Mouse (Mus musculus): Measurements from ENCODE around the gene Sh3tc1. TPM values are rescaled to one million over a fixed set of nuclear protein-coding genes. Genes with fewer than 3 reads are reported as not detected.
A peak's percentile ranks its signal among the peaks of the same experiment; 100 is the strongest.

The Sh3tc1 gene
- total RNA-seq, 2 experiments from 2014 or later = 1.6 to 2.7 TPM

DNA sequence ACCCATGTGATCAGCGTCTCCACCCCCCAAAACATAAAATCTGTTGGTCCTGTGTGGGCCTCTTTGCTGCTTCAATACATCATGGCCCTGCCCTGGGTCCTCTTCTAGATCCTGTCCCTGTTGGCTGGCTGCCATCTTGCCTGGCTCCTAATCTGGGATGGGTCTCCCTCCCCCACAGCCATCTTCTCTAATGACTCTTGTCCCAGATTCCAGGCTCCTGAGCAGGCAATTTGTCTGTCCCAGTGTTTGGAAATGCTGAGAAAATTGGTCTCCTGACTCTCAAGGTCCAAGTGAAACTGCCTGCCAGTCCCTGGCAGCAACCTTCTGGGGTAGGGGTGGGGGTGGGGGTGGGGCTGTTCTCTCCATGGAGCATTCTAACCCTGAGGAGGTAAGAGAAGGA, 19.9 kb downstream of the Sh3tc1 start:
- no peak for DNase-seq

DNA sequence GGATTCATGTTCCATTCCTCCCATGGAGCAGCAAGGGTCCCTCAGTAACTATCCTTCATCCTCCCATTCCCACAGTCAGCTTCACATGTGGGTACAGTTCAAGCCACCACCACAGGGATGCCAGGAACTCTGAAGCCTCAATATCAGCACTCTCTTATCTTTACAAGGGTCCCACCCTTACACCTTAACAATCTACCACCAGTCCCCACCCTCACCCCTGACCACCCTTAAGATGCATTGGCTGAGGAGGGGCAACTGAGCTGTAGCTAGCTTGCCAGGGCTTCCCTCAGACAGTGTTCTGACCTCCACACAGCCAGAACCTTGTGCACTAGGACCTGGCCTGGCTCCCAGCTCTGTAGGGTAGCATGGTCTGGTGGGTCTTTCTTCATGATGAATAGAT, 20.4 kb downstream of the Sh3tc1 start:
- DNase-seq = no peak

DNA sequence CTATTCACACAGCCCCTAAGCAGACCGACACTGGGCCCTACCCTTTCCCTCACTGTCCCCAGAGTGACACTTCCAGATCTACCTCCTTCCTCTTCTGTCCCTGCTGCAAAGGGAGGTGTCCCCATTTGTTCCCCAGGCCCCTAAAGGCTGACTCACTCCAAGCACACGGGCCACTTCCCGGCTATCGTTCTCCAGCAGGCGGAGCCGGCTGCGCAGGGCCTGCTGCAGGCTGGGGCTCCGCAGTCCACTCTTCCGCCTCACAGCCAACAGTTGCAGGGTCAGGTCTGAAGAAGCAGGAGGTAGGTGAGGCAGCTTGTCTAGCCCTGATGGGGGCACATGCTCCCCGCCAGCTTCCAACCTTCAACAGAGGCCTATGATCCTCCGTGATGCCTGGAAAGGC, 21.0 kb downstream of the Sh3tc1 start:
- no peak for DNase-seq

DNA sequence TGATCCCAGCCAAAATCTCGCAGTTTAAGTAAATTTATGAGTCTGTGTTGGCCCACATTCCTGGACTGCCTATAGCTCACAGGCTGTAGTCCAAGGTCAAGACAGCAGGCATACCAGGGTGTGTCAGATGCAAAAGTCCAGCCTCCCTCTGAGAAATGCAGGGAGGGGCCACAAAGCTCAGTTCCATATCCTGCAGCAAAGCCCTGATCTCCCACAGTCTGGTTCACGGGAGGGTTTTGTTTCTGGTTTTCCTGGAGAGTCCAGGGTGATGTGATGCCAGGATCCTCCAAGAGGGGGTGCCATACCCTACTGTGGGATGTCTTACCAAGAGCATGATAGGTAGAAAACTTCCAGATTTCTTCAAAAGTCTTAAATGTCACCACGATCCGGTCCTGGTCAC, 21.8 kb downstream of the Sh3tc1 start:
- DNase-seq = peak; percentile 27

DNA sequence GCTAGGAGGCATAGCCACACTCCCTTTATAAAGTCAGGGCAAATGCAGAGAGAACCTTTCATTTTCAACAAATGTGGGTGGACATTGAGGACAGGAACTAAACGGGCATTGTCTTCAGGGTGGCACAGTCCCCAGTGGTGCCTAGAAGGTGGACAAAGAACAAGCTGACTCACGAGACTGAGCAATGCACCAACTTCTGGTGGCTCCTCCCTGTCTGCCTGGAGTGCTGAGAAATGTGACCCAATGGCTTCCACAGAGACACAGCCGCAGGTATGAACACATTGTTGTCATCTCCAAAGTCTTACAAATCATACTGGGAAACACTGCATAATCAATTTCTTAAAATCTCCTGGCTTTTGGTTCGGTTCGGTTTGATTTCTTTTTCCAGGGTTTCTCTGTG, 22.3 kb downstream of the Sh3tc1 start:
- DNase-seq = no peak

DNA sequence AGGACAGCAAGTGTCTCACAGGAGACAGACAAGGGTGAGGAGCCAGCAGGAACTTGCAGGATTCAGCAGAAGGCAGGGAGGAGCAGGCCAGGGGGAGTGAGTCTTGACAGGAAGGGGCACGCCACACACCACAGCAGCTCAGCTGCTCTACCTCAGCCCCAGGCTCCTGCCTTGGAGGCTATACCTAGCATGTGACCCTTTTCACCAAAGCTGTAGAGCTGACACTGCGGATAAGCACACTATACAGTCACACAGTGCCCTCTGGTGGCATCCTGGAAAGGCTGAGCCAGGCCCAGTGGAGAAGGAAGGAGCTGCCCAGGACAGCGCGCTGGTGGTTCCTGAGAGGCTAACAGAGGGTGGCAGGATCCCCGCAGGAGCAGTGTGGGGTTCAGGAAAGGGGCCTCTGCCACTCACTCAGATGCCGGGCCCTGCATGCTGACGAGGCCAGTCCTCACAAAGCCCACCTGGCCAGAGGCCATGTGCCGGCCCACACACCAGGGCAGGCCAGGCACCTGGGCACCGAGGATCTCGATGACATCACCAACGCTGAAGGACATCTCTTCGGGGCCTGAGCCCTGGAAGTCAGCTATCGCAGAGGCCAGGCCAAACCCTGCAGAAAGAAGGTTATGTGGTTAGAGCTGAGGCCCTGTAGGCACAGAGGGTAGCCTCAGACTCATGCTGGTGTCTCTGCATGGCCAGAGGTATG, 26.0 kb downstream of the Sh3tc1 start:
- peak; percentile 56 to 71 for DNase-seq

DNA sequence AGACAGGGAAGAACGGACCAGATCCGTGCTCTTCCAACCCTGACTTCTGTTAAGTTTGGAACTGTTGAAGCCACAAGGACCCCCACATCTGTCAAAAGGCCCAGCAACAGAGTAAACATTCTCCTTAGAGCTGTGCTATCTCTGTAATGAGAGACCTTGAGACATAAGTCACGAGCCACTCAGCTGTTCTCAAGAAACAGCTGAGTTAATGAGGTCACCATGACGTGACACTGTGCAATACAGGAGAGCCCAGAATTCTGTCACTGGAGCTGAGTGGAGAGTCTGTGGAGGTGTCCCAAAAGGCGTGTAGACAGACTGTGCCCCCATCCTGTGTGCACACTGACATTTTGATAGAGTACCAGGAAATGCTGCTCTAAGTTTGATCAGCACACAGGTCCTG, 27.3 kb downstream of the Sh3tc1 start:
- DNase-seq = no peak

DNA sequence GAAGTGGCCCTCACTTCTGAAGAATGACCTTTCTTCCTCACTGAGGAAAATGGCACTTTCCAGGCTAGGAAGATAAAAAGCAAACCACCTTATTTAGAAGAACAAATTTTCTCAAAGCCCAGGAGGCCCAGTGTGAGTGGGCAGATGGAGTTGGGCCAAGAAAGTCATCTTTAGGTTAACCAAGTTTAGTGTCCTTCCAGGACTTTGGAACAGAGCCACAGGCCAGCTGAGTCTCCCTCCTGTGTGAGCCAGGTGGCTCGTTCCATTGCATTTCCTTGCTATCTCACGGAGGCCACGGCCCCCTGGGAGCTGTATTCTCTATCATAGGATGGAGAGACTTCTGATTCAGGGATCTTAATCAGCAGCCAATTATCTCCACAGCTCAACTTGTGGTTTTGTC, 28.9 kb downstream of the Sh3tc1 start:
- no peak for DNase-seq

DNA sequence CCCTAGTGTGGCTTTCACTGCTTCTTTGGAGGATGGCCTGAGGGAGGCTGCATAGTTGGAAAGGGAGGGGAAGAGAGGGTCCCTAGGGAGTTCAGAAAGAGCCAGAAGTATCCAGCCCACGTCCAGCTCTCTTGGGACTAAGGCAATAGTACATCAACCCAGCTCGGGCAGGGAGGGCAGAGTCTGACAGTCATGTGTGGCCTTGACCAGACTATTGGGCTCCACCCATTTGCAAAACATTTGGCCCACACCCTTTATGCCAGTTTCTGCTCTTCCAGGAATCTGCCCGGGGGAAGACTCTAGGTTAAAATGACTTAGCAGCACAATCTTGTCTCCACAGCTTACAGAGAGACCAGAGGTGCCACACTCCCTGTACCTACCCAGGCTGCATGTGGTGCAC, 29.3 kb downstream of the Sh3tc1 start:
- DNase-seq = no peak

DNA sequence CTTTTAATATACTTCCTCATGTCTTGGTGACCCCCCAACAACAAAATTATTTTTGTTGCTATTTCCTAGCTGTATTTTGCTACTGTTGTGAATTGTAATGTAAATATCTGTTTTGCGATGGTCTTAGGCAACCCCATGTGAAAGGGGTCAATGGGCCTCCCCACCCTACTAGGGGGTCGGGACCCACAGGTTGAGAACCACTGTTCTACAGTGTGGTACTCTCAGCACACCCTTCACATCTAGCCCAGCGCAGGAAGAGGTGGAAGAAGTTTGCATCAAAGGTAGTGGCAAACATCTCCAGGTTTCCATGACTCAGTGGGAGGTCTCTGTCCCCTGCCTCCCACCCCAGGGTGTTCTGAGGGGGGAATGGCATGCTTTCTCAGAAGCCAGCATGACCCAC, 34.4 kb downstream of the Sh3tc1 start:
- no peak for DNase-seq

DNA sequence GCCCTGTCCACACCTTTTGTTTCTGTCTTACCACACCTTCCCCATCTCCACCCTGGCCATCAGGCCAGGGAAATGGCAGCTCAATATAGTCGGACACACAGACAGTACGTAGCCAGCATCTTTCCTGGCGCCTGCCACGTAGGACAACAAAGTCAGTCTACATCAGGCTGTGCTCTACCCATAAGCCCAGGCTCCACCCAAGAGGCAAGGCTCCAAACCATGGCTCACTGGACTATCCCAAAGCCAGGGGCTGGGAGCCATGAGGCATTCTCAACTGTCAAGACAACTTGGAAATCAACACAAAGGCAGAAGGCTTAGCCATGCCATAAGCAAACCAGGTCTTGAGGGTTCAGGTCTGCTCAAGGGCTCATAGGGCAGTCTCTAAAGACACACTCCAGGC, 36.0 kb downstream of the Sh3tc1 start:
- DNase-seq = no peak

DNA sequence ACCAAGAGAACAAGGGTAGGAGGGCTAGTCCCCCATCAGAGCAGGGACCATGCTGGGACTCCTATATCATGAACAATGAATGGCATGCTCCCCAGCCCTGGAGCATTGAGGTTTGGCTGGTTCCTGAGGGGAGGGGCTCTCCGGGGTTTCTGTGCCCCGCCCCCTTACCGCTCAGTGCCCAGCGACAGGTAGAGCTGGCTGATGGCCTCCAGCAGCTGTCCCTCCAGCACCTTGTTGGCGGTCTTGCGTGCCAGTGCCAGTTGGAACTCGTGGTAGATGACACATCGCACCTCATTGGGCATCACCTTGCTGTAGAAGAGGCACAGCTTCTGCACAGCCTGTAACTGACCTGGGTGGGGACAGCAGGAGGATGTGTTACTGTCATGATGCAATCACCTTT, 36.6 kb downstream of the Sh3tc1 start:
- DNase-seq = no peak

DNA sequence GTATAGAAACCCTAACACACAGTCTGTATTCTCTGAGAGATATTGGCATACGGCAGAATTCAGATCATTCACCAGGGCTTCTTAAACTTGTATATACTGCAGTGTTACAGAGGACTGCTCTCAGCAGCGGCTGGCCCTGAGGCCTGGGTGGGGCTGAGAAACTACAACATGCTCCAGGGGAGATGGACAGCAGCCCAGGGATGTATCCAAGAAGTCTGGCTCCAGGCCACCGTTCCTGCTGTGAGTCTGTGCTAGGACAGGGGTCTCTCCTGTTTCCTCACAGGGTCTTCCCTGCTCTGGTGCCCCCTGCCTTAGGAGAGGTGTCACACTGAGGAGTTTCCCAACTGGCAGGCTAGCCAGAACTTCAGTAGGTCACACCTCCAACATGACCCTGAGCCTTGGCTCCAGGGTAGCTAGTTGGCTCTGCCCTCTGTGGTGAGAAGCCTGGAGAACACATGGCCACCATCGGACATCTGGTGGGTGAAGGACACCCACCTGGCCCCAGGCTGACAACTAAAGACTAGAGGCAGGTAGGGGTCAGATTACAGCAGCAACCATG, 37.1 kb downstream of the Sh3tc1 start:
- no peak for DNase-seq

DNA sequence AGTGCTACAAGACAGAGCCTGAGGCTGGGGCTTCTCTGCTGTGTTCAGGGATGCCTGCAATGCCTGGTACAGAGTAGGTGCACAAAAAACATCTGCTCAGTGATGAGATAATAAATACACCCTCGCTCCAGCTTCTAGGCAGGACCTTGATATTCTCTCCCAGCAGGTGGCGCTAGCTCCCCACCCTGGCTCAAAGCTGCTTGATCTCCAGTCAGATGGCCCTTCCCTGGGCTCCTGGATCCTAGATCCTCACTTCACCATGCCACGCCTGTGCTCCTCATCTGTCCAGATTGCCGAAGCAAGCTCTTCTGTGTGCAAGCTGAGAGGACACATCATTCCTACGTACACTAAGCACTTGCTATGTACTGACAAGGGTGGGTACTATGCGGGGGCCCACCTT, 38.7 kb downstream of the Sh3tc1 start:
- DNase-seq = peak; percentile 59 to 64

DNA sequence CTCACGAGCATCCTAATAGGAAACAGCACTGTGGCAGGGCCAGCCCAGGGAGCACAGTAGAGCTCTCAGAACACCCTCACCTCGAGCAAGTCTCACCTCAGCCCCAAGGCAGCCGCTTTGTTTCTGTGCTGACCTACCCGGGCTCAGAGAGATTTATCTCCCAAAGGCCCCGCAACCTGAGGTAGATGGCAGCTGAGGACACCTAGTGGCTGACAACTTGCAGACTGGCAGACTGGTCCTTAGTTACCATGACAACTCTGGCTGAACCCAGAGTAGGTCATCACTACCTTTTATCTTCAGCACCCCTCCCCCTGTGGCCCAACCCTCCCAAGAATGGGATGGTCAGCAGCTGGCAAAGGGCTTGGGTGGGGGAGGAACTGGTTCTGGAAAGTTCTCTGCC, 44.0 kb downstream of the Sh3tc1 start:
- no peak for DNase-seq

DNA sequence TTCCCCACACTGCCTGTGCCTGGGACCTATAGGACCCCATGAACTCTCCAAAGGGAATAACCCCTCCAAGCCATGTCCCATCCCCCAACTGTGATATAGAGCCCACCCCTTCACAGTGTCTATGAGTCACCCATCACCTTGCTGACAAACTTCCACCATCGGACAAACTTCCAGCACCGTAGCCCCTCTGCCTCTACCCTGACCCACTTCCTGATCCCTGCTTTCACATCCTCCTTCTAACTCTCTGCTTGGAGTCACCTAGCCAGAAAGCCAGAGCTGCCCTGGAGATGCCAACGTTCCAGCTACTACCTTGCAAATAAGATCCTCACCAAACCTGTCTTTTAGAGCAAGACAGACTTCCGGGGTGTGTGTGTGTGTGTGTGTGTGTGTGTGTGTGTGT, 46.1 kb downstream of the Sh3tc1 start:
- DNase-seq = no peak

DNA sequence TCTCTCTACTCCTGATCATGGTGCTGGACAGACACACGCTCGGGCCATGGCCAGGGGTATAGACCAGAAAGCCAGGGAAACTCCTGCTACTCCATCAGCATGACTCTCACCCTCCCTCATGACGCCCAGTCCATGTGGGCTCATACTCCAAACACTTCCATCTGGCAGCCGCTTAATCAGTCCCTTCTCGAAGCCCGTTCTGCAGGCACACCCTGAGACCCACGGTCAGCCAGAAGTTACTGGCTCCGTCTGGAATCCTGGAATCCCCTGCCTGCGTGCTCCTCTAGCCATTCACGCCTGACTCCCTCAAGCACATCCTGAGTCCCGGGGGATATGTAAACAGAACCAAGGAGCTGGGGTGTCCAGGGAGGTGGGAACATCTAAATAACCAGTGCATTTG, 48.5 kb downstream of the Sh3tc1 start:
- DNase-seq = no peak

DNA sequence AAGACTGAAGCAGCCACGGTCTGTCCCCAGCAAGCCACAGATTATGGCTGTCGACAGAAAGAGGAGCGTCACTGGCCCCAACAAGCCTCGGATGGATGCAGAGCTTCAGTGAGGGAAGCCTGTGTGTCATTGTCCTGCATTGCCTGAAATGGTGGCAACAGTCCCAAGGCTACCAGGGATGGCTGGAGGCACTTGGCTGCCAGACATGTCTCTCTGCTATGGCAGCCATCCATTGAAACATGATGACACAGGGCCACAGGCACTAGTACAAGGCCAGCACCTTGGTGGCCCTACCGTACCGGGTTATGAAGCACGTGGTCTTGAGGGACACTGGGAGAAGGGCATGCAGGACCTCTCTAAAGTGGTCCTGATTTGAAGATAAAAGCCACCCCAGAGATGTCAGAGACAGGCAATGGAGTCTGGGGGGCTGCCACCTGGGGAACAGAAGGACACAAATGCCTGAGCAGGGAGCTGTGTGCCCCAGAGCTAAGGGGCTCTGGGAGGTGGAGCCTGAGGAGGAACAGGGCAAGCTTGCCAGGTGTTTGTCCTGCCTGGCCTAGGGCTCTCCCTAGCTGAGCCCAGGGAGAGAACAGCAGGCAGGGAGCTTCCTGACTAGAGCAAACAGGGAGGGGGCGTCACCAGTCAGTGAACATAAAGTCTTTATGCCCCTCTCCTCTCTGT, 49.2 kb downstream of the Sh3tc1 start:
- no peak for DNase-seq

DNA sequence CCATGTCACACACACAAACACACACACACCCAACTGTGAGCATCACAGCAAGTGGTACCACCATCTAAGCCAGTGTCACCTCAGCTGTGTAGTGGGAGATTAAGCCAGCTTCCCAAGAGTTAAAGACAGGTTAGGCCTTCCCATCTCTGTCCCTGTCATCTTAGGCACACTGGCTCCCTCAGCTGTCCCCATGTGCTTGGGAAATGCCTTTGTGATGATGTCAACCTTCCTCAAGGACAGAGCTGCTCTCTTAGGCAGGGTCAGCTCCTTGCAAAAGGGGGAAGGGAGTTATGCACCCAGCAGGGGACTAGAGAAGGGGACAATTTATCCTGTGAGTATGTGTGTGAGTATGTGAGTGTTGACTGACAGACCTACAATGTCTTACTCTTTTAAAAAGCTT, 50.4 kb downstream of the Sh3tc1 start:
- DNase-seq = no peak

DNA sequence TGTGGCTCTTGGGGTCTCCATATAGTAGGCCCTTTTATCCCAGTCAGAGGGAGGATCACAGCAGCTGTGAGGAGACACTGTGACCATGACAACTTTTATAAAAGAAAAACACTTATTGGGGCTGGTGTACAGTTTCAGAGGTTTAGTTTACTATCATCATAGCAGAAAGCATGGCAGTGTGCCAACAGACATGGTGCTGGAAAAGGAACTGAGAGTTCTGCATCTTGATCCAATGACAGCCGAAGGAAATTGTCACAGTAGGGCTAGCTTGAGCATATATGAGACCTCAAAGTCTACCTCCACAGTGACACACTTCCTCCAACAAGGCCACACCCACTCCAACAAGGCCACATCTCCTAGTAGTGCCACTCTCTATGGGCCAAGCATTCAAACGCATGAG, 50.9 kb downstream of the Sh3tc1 start:
- no peak for DNase-seq

DNA sequence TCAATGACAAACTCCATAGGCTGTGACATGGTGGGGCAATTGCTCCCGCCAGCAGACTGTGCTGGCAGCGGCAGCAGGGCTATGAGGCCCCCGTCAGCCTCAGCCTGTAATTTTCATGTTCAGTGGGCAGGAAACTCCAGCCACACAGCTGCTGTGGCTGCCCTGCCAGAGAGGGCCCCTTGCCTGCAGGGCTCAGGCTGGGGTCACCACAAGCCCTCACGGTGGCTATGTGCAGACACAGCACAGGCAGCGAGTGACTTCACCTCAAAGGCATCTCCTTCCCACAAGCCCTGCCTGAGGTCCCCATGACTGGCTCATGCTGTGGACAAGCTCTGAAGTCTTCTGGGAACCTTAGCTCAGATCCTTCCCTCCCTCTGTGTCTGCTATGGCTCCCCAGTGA, 52.7 kb downstream of the Sh3tc1 start:
- DNase-seq = no peak

DNA sequence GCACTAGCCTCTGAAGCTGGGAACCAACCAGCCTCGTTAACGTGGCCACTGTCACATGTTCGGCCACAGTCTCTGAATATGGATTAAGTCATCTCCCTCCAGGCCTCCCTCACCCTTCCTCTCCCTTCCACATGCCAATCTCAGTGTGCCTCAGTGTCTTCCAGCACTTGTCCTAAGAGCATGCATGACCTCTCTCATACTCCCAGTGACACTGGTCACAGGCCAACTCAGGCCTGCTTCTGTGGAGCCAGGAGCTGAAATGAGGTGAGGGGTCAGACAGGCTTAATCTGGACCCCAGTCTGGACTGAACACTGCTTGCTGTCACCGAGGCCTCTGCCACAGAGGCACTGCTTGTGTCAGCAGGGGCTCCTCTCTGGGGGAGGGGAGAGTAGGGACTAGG, 53.5 kb downstream of the Sh3tc1 start:
- DNase-seq = no peak

DNA sequence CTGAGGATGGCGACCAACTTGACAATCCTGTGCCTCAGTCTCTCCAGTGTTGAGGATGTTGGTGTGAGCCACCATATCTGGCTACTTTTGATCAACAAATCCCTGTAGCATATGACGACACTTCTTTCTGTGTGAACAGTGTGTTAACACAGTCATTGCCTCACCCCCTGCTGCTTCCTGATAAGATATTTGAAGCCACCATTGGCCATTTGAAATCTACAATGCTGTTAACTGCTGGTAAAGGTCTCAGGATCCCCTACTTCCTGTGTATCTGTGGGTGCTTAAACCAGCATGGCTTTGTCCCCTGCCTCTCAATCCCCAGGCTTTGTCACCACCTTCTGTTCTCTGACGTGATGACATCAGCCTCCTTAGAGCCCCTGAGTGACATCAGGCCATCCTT, 54.7 kb downstream of the Sh3tc1 start:
- DNase-seq = no peak

DNA sequence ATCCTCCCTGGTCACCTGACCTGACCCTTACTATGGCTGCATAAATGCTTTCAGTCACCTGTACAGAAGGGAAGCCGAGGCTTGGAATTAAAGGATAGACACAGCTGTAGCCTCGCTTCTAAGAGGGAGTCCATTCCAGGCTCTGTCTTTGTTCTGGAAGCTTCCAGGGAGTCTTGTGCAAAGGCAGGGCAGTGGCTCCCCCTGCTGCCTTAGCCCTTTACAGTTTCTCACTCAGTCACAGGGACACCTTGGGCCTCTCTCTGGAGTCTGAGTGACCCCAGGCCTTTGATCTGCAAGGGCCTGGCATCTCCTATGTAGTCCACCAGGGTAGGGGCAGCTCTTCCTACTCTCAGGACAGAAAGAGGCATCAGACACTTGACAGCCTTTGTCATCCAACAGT, 58.8 kb downstream of the Sh3tc1 start:
- no peak for DNase-seq
